Mouse (Mus musculus): ENCODE results near the gene Lins1. TPM values are rescaled to one million over a fixed set of nuclear protein-coding genes. Genes with fewer than 3 reads are reported as not detected.
A peak's percentile ranks its signal among the peaks of the same experiment; 100 is the strongest.

The Lins1 gene
- polyA plus RNA-seq (2014; fragmentation: Nextera tagmentation; extraction: Ambion mirVana), result 21.8 and 22.4 TPM in 2 replicates

DNA sequence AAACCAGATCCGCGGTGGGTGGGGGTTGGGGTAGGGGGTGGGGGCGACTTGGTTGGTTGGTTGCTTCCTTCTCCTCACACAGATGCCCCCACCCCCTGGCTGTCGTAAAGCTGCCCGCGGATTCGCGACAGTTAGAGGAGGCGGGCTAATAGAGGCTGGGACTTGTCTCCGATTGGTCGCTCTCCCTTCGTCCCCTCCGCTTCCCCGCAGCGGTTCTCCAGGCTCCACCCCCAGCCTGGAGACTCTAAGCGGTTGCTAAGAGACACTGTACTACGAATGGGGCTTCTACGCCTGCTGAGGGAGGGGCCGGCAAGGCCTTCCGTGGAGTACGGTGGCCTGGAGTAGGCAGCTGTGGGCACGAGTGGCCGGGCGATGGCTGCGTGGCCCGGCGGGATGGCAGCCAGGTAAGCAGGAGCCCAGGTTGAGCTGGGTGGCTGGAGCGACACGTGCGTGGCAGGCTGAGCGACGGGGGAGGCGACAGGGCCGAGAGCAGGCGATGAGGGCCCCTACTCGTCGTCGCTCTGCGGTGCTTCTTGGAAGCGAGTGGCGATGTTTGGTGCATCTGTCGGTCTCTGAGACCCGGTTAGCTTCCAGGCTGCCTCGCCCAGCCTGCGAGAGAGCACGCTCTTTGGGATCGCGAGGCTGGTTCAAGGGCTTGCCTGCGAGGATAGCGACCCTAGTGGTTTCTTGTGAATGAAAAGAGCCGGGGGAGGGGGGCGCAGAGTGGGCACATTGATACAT, at the start of gene Lins1:
Gene Lins1 (plus strand): TSS at position 270 of the 741 bp plus-strand sequence.
- peak within 1 kb of the TSS; percentile 89 for H3K4me2 ChIP-seq (ENCODE audit: low read depth, low read length)
- H3K9me3 ChIP-seq (ENCODE audit: control insufficient read depth, low read length), result no peaks in the 10 kb centered on the region
- DNase-seq (ENCODE audit: low spot score) (peak; percentile 100), ATAC-seq (ENCODE audit: low read depth) (peak; percentile 99)
- H3K4me3 ChIP-seq (ENCODE audit: low read depth, low read length), result peak within 1 kb of the TSS; percentile 83
- WGBS, result under 1% methylated on average over 49 of the region's 52 CpGs
- H3K27me3 ChIP-seq (replicated peaks; ENCODE audit: control insufficient read depth, insufficient read depth, low read length), result no peaks in the 10 kb centered on the region
- H3K36me3 ChIP-seq (ENCODE audit: control insufficient read depth, insufficient read depth, low read length), result peaks cover 4% of the 10 kb centered on the region; the same call in 1 of the 2 replicates
- peak within 1 kb of the TSS; percentile 89 for H3K27ac ChIP-seq (replicated peaks; ENCODE audit: low read depth, low read length)
- peaks cover 12% of the 10 kb centered on the region; the same call in 1 of the 2 replicates for H3K4me1 ChIP-seq (ENCODE audit: control insufficient read depth, insufficient read depth, low read length)
- peak within 1 kb of the TSS; percentile 83 for H3K9ac ChIP-seq (ENCODE audit: low read depth, low read length)

DNA sequence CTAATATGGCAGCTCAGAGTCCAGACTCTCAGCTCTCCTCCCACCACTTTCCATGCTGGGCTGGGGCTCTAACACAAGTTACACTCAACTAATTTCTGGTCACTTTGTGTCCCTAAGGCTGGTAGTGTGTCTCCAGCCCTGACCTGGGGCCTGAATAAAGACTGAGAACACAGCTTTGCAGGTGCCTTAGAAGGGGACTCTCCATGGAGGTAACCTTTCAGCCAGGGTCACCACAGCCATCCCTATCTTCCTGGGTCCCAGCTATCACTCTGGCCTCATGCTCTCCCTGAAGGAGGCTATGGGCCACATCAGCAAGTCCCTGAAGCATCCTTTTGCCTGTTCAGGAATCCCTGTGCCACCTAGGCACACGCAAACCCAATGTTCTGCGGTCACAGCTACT, 44.0 kb upstream of the Lins1 start:
- 98% methylated on average over 2 of the region's 2 CpGs for WGBS

GRCm38 (mm10) chr7:66649181-66649580, 40.5 kb upstream of the Lins1 start:
- Histone ChIP-seq H3K9me3 (ENCODE audit: control insufficient read depth, low read length) (no peaks in the 10 kb centered on the region), H3K9ac (ENCODE audit: low read depth, low read length) (no peak overlapping the region), H3K4me2 (ENCODE audit: low read depth, low read length) (no peak overlapping the region), H3K36me3 (ENCODE audit: control insufficient read depth, insufficient read depth, low read length) (peaks cover 29% of the 10 kb centered on the region), H3K27me3 (replicated peaks; ENCODE audit: control insufficient read depth, insufficient read depth, low read length) (no peaks in the 10 kb centered on the region), H3K4me3 (ENCODE audit: low read depth, low read length) (no peak overlapping the region), H3K27ac (replicated peaks; ENCODE audit: low read depth, low read length) (no peak overlapping the region), H3K4me1 (ENCODE audit: control insufficient read depth, insufficient read depth, low read length) (0 out of 2 replicates have a peak, but pooled peaks cover 6% of the 10 kb centered on the region)
- 71% methylated on average over 2 of the region's 2 CpGs for WGBS
- ATAC-seq (ENCODE audit: low read depth) (no peak), DNase-seq (ENCODE audit: low spot score) (no peak)

More for the DNA sequence above, 44.0 kb upstream of the Lins1 start:
- H3K27ac ChIP-seq (replicated peaks; ENCODE audit: low read depth, low read length), result no peak overlapping the region
- no peak overlapping the region for H3K4me3 ChIP-seq (ENCODE audit: low read depth, low read length)
- DNase-seq (ENCODE audit: low spot score) (no peak), ATAC-seq (ENCODE audit: low read depth) (no peak)
- no peaks in the 10 kb centered on the region for H3K9me3 ChIP-seq (ENCODE audit: control insufficient read depth, low read length)
- peaks cover 26% of the 10 kb centered on the region for H3K36me3 ChIP-seq (ENCODE audit: control insufficient read depth, insufficient read depth, low read length)
- 0 out of 2 replicates have a peak, but pooled peaks cover 6% of the 10 kb centered on the region for H3K4me1 ChIP-seq (ENCODE audit: control insufficient read depth, insufficient read depth, low read length)
- H3K4me2 ChIP-seq (ENCODE audit: low read depth, low read length), result no peak overlapping the region
- H3K9ac ChIP-seq (ENCODE audit: low read depth, low read length), result no peak overlapping the region
- H3K27me3 ChIP-seq (replicated peaks; ENCODE audit: control insufficient read depth, insufficient read depth, low read length), result no peaks in the 10 kb centered on the region

- H3K9me3 ChIP-seq (ENCODE audit: control insufficient read depth, low read length), result no peaks in the 10 kb centered on the region
- no peak overlapping the region for H3K4me2 ChIP-seq (ENCODE audit: low read depth, low read length)
- ATAC-seq (ENCODE audit: low read depth) (no peak), DNase-seq (ENCODE audit: low spot score) (no peak)
- 0 out of 2 replicates have a peak, but pooled peaks cover 6% of the 10 kb centered on the region for H3K4me1 ChIP-seq (ENCODE audit: control insufficient read depth, insufficient read depth, low read length)
- H3K27me3 ChIP-seq (replicated peaks; ENCODE audit: control insufficient read depth, insufficient read depth, low read length), result no peaks in the 10 kb centered on the region
- peaks cover 36% of the 10 kb centered on the region for H3K36me3 ChIP-seq (ENCODE audit: control insufficient read depth, insufficient read depth, low read length)
- H3K9ac ChIP-seq (ENCODE audit: low read depth, low read length), result no peak overlapping the region
- no peak overlapping the region for H3K4me3 ChIP-seq (ENCODE audit: low read depth, low read length)
- no peak overlapping the region for H3K27ac ChIP-seq (replicated peaks; ENCODE audit: low read depth, low read length)
- 84% methylated on average over 5 of the region's 5 CpGs for WGBS
These were observed 38.8 kb upstream of the Lins1 start for GRCm38 (mm10) chr7:66650883-66651282.

DNA sequence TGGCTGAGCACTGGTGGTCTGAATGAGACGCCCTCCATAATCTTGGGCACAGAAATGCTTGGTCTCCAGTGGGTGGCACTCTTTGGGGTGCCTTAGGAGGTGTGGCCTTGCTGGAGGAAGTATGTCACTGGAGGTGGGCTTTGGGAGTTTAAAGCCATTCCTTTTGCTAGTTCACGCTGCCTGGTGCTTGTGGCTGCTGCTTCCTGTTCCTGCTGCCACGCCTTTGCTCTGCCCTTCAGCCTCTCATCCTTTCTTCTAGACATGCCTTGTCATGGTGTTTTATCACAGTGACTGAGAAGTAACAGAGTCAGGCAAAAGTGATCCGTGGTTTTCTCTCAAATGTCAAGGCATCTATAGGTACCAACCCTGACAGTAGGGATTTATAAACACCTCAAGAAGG, 37.5 kb upstream of the Lins1 start:
- H3K4me3 ChIP-seq (ENCODE audit: low read depth, low read length), result no peak overlapping the region
- no peak overlapping the region for H3K27ac ChIP-seq (replicated peaks; ENCODE audit: low read depth, low read length)
- no peak overlapping the region for H3K4me2 ChIP-seq (ENCODE audit: low read depth, low read length)
- ATAC-seq (ENCODE audit: low read depth) (no peak), DNase-seq (ENCODE audit: low spot score) (no peak)
- no peak overlapping the region for H3K9ac ChIP-seq (ENCODE audit: low read depth, low read length)
- 0 out of 2 replicates have a peak, but pooled peaks cover 6% of the 10 kb centered on the region for H3K4me1 ChIP-seq (ENCODE audit: control insufficient read depth, insufficient read depth, low read length)
- H3K9me3 ChIP-seq (ENCODE audit: control insufficient read depth, low read length), result no peaks in the 10 kb centered on the region
- H3K27me3 ChIP-seq (replicated peaks; ENCODE audit: control insufficient read depth, insufficient read depth, low read length), result no peaks in the 10 kb centered on the region
- 84% methylated on average over 4 of the region's 4 CpGs for whole genome bisulfite sequencing
- peaks cover 41% of the 10 kb centered on the region for H3K36me3 ChIP-seq (ENCODE audit: control insufficient read depth, insufficient read depth, low read length)

GRCm38 (mm10) chr7:66653596-66653995, 36.1 kb upstream of the Lins1 start:
- ATAC-seq (ENCODE audit: low read depth) (no peak), DNase-seq (ENCODE audit: low spot score) (no peak)
- no peaks in the 10 kb centered on the region for H3K9me3 ChIP-seq (ENCODE audit: control insufficient read depth, low read length)
- peaks cover 49% of the 10 kb centered on the region for H3K36me3 ChIP-seq (ENCODE audit: control insufficient read depth, insufficient read depth, low read length)
- H3K4me3 ChIP-seq (ENCODE audit: low read depth, low read length), result no peak overlapping the region
- H3K4me2 ChIP-seq (ENCODE audit: low read depth, low read length), result no peak overlapping the region
- no peaks in the 10 kb centered on the region for H3K27me3 ChIP-seq (replicated peaks; ENCODE audit: control insufficient read depth, insufficient read depth, low read length)
- H3K9ac ChIP-seq (ENCODE audit: low read depth, low read length), result no peak overlapping the region
- H3K27ac ChIP-seq (replicated peaks; ENCODE audit: low read depth, low read length), result 0 out of 2 replicates have a peak overlapping the region, but pooled peaks have one; percentile 21
- 0 out of 2 replicates have a peak, but pooled peaks cover 6% of the 10 kb centered on the region for H3K4me1 ChIP-seq (ENCODE audit: control insufficient read depth, insufficient read depth, low read length)
- WGBS, result 74% methylated on average over 9 of the region's 9 CpGs

GRCm38 (mm10) chr7:66655471-66655870, 34.2 kb upstream of the Lins1 start:
- H3K4me1 ChIP-seq (ENCODE audit: control insufficient read depth, insufficient read depth, low read length), result no peaks in the 10 kb centered on the region
- peaks cover 59% of the 10 kb centered on the region for H3K36me3 ChIP-seq (ENCODE audit: control insufficient read depth, insufficient read depth, low read length)

DNA sequence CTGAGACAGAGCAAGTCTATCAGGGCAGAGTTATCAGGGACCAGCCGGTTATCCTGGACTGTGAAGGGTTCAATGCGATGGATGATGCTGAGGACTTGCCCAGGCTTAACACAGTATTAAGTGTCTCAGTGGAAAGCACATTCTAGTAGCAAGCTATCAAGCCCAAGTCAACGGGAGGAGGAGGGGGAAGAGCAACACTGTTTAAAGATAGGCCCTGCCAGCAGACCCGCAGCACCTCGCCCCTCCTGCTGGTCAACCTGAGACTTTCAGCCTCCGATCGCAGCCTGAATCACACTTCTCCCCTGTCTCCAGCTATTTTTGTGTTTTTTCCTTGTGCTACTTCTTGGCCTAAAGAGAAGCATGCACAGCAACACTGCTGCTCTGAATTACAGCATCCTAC, 29.4 kb upstream of the Lins1 start:
- Histone ChIP-seq H3K36me3 (ENCODE audit: control insufficient read depth, insufficient read depth, low read length) (peaks cover 39% of the 10 kb centered on the region), H3K27me3 (replicated peaks; ENCODE audit: control insufficient read depth, insufficient read depth, low read length) (no peaks in the 10 kb centered on the region), H3K4me2 (ENCODE audit: low read depth, low read length) (no peak overlapping the region), H3K9me3 (ENCODE audit: control insufficient read depth, low read length) (no peaks in the 10 kb centered on the region), H3K4me3 (ENCODE audit: low read depth, low read length) (no peak overlapping the region), H3K4me1 (ENCODE audit: control insufficient read depth, insufficient read depth, low read length) (no peaks in the 10 kb centered on the region), H3K9ac (ENCODE audit: low read depth, low read length) (no peak overlapping the region; the same call in 1 of the 2 replicates), H3K27ac (replicated peaks; ENCODE audit: low read depth, low read length) (no peak overlapping the region)
- ATAC-seq (ENCODE audit: low read depth) (peak; percentile 69), DNase-seq (ENCODE audit: low spot score) (peak; percentile 56)
- WGBS, result 67% methylated on average over 6 of the region's 7 CpGs

More at GRCm38 (mm10) chr7:66655471-66655870, 34.2 kb upstream of the Lins1 start:
- Histone ChIP-seq H3K9me3 (ENCODE audit: control insufficient read depth, low read length) (no peaks in the 10 kb centered on the region), H3K27me3 (replicated peaks; ENCODE audit: control insufficient read depth, insufficient read depth, low read length) (no peaks in the 10 kb centered on the region), H3K9ac (ENCODE audit: low read depth, low read length) (no peak overlapping the region), H3K4me2 (ENCODE audit: low read depth, low read length) (no peak overlapping the region), H3K27ac (replicated peaks; ENCODE audit: low read depth, low read length) (no peak overlapping the region), H3K4me3 (ENCODE audit: low read depth, low read length) (no peak overlapping the region)
- ATAC-seq (ENCODE audit: low read depth) (no peak), DNase-seq (ENCODE audit: low spot score) (no peak)
- WGBS, result 89% methylated on average over 9 of the region's 9 CpGs

Measured in embryonic facial prominence, embryonic 14.5 days (tissue).